Mouse (Mus musculus) CH12F3 (cell line): ENCODE measurements around the gene Gm45716.

Source experiments
- in situ Hi-C: fragments of 300-500 bp; cut with MboI; formaldehyde crosslinking; loops from 2 replicates; pipeline ENCODE4 v1.14.3; 2020; ENCODE audit warnings: low sequenced_read_pairs

The Gm45716 gene

DNA sequence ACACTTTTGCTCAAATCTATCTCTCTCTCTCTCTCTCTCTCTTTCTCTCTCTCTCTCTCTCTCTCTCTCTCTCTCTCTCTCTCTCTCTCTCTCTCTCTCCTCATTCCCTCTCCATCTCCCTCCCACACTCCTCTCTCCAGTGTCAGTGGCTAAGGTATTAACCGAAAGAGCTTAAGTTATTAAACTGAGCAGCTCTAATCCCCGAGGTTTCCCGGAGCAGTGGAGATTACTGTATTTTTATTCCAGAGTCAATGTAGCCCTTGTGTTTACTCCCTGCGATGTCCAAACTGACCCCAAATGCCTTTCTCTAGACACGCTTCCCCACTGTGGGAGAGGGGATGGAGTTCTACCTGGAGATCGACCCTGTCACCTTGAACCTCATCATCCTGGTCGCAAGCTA is at the start of gene Gm45716:
Gene Gm45716, plus strand, starts transcription at position 243 of the 400 bp plus-strand sequence.
- in situ Hi-C loops: loop anchor here (10.0 kb wide), 1 partner anchor 427 kb away; no protein-coding TSS in a partner anchor

DNA sequence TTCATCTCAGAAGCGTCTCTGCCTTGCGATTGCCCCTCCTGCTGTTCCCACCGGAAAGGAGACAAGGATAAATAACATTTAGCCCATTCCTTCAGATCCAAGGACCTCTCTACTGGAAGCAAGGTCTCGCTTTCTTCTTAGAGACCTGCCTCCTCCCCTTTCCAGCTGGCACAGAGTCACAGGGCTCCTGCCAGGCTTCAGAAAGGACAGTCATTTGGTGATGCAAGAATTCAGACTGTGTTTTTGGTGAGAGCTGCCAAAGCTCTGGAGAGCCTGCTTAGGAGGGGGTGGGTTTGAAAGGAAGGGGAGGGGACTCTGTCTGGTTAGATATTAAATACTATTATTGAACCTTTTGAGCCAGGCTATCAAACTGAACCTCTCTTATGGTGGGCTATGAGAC is 45.1 kb upstream of the Gm45716 start:
- in situ Hi-C loops: no loop called here

DNA sequence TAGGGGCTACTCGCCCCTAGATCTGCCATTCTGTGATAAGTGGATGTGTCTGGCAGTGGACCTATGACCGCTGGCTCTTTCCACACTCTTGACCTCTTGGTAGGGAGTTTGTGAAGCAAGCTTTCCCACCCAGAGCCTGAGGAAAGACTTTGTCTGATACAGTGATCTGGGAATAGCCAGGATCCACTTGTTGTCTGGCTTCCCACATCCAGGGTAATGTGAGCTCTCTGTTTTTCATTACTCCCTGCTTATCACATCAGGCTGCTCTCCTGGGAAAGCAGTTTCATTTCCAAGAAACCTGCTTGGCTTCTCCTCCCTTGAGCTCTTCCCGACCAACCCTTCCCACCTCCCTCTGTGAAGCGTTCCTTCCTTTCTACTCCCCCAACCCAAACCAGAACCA is 44.5 kb upstream of the Gm45716 start:
- in situ Hi-C loops: no loop called here

DNA sequence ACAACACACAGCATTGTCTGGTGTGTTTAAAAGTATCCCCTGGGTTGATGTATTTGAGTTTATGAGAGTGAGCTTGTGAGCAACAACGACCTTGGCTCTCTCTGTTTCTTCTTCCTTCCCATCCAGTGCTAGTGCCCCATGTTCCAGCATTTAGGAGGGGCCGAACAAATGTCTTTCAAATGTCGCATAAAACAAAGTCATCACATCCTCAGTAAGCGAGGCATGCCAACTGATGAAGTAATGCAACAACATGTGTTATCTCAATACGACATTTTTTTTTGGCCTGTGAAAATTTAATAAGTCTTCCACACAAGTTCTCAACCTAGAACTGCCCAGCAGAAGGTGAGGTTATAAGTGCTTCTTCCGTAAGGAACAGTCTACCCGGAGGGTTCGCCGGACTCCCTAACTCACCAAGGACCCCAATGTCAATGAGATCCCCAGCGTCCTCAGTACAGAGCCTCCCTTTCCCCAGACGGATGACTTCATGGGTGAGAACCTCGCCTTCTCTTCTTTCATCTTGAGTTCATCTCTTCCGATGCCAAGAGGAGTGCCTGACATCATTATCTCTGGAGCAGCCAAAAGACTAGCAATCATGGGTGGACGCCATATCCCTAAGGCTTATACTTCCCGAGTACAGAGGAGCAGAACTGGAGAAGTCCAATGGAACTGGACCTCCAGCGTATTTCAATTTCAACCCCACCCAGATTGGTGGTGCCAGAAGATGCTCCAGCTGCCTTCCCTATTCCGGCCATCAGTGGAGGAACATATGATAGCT is 41.2 kb upstream of the Gm45716 start:
- in situ Hi-C loops: no loop called here

DNA sequence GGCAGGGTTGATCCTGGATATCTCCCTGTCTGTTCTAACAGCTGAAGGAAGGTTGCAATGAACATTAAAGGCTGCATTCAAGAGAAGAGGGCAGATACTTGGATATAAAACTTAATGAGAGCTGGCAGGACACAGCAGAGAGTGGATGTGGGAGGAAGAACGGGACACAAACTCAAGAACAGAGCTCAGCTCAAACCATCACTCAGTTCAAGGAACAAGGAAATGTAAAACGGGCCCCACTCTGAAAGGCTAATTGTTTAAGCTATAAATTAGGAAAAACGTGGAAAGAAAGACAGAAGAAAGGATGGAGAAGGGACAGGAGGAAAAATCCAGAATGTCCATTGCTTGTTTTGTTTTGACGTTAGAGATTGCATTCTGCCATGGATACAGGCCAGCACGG is 32.4 kb upstream of the Gm45716 start:
- in situ Hi-C loops: no loop called here

DNA sequence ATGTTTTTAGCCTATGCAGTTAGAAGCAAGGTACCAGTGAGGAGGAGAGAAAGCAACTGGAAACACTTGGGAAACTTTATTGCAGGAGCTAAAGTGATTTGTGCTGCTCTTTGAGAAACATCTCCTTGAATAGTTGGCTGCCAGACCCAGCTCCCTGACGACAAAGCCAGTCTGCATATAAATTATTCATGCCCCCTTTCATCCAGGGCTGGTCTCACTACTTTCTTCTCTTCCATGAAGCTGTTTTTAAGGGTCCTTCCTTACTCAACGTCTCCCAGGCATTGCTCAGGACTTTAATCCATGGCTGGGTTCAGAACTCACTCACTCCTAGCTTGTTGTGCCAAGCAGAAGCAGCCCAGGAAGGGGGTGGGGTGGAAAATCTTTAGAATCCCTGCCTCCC is 32.0 kb upstream of the Gm45716 start:
- in situ Hi-C loops: no loop called here

DNA sequence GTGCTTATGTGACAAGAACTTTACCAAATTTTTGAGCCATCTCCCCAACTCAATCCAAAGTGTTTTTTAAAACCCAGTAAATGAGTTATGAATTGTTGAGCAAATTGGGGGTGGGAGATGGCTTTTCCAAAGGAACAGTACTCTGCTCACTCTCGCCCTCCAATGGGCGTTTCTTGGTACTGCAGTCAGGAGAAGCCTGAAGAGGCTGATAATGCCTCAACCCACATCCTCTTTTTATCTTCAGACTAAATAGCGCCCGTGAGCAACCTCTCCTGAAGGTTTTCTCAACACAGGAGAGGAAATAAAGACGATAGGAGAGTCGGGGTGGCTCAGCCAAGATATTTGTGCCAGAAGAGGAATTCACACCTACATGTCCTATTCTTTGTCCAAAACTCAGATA is 19.7 kb upstream of the Gm45716 start:
- in situ Hi-C loops: loop anchor here (10.0 kb wide), 1 partner anchor 173 kb away; no protein-coding TSS in a partner anchor

DNA sequence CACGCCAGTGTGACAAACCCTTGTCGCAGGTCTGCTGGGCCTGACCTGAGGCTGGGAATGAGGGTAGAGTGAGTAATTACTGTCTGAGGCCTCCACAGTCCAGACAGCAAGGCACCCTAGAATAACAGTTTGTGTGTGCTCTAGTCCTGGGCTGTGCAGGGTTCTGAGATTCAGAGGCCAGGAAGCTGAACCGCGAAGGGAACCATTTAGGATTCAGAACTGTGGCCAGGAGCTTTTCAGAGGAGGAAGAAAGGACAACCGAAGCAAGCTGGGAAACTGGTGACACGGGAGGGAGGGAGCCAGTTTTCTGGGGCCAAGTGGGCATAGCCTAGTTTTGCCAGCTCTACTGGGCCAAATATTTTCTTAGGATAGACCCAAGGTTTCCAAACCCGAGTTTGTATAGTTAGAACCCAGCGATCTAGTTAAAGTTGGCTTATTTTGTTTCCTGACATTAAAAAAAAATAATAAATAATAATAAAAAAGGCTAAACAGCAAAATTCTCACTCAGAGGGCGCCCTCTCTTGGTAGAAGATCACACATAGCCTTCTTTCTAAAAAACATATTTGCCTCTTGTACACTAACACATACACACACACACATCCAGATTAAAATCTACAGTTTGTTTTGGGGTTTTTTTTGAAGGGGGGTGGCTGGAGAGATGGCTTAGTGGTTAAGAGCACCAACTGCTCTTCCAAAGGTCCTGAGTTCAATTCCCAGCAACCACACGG is 19.0 kb upstream of the Gm45716 start:
- in situ Hi-C loops: loop anchor here (10.0 kb wide), 1 partner anchor 174 kb away; no protein-coding TSS in a partner anchor

DNA sequence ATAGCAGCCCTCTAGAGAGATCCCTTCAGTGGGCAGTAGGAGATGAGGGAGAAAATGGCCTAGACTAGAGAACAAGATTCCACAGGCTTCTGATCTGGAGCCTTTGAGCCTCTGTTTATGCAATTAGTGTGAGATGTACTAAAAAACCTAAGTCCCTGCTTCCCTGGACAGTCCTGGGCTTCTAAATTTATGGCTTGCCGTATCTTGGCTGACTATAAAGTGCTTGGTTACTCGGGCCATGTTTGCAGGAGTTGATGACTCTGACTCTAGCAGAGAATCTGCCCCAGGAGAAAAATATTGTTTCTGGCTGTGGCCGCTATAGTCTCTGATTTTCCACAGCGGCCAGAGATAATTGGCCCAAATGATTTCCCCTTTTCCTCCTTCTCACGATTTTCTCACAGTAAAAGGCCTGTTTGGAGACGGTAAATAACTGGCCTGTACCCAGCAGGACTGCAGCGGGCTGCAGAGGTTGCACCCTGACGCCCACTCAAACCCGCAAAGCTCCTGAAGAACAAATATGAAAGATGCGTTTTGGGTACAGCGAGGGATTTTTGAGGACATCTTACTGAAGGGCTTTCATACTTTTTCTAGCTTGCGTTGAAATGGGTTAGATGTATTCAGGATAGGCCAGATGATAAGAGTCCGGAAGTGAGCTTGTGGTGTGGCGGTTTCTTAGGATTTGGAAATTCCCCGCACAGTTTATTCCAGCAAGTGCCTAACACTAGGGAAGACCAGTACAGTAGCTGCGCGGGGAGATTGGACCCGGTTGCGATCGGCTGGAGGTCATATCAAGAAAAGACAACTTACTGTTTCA is 18.1 kb upstream of the Gm45716 start:
- in situ Hi-C loops: loop anchor here (10.0 kb wide), 1 partner anchor 175 kb away; no protein-coding TSS in a partner anchor

DNA sequence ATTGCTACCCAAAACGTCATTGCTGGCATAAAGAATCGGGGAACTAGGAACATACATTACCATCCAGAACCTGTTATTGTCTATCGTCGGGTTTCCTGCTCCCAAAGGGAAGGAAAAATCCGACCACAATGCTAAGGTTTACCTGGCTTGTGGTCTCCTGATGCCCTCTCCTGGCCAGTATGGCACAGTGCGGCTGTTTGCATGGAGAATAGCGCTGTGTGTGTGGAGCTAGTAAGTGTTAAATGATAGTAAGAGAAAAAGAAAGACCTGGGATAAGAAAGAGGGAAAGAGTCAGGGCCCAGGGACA is 17.5 kb upstream of the Gm45716 start:
- in situ Hi-C loops: no loop called here

DNA sequence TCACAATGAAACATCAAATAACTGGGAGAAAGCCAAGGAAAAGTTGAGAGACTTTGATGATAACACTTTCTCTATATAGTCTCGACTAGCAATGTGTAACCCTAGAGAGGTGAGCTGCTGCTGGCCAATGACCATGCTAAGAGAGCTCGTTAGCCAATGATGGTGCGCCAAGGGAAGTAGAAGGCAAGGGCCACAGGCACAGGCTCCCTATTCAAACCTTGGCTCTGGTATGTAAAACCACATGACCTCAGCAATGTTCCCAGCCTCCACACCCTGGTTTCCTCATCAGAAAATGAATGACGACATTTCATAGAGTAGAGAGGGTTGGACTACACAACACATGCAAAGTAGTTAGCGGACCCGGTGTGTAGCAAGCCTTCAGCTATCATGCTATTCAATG is 15.2 kb upstream of the Gm45716 start:
- in situ Hi-C loops: no loop called here

DNA sequence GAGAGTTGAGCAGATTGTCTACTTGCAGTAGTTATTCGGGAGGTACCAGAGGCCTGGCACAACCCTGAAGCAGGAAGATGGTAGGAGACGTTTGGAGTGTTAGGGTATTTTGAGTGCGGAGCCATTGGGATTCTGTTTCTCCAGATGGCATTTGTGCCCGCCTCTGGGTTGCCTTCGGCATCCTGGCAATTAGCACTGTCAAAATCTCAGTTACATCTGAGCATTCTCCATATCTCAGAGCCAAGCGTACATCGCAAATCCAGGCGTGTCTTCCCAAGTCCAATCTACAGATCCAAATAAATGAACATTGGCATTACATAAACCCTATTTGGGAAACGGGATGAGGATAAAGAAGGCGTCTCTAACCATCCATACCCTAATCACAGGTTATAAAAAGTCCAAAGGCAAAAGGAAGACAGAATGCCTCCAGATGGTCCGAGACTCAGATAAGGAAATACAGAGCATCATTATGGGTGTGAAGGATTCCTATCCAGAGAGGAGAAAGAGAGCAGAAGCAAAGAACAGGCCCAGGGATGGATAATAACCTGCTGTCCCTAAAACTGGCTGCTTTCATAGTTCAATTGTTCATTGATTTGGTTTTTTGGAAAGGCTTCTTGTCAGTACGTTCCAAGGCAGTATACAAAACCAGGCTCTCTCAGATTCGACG is 11.7 kb upstream of the Gm45716 start:
- in situ Hi-C loops: no loop called here

DNA sequence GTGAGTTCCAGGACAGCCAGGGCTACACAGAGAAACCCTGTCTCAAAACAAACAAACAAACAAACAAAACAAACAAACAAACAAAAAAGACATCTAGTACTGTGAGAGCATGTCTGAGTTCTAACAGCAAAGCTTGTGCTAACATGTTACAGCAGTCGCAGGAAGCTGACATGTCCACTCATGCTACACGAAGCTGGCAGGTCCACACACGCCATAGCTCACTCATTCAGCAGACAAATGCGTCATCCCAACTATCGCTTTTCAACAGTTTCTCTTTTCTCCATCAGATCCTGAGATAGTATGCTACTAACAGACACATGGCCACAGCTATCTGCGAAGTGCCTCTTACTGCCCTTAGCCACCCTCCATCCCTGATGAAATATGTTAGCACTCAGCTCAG is 10.1 kb upstream of the Gm45716 start:
- in situ Hi-C loops: no loop called here

DNA sequence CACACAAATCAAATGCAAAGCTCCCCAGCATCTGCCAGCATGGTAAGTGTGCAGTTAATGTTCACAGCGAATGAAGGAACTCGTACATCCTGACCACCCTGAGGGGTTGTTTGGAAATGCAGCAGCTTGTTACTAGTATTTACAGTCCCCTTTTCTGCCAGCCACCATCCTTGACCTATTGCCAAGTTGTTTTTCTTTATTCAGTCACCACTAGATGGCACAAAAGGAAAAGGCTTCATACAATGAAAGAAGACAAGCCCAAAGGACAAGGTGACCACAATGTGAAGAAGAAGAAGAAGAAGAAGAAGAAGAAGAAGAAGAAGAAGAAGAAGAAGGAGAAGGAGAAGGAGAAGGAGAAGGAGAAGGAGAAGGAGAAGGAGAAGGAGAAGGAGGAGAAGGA is 4.1 kb upstream of the Gm45716 start:
- in situ Hi-C loops: loop anchor here (10.0 kb wide), 1 partner anchor 431 kb away; no protein-coding TSS in a partner anchor

DNA sequence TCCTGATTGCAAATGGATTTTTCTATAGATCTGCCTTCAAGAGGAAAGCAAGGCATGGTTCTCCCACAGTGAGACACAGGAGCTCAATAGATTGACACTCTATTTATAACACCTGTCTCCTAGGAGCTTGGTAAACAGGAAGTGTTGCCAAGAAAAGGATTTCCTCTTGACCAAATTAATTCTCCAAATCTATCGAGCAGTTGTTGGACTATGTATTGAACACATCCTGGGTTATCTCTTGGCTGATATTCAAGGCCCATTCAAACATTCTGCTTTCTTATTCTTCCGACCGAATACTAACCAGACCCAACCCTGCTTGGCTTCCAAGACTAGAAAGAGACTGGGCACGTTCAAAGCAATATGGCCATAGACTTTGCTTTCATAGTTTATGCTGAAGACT is 2.7 kb upstream of the Gm45716 start:
- in situ Hi-C loops: loop anchor here (10.0 kb wide), 1 partner anchor 430 kb away; no protein-coding TSS in a partner anchor

DNA sequence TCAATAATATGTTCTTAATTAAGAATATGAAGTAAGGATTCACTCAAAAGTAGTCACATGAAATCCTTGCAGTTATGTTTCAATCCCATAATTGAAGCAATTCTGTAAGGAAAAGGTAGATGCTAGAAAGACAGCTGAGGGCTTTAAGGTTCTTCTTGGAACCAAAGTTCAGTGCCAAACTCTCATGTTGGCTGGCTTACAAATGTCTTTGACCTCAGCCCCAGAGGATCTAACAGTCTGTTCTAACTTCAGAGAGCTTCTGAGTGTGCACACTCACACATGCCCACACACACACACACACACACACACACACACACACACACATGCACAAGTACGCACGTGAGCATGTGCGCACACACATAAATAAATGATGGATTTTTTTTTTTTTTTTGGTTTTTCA is 2.7 kb downstream of the Gm45716 start:
- in situ Hi-C loops: loop anchor here (10.0 kb wide), 1 partner anchor 445 kb away; the partner anchor contains the start of genes Cox11 and Stxbp4

DNA sequence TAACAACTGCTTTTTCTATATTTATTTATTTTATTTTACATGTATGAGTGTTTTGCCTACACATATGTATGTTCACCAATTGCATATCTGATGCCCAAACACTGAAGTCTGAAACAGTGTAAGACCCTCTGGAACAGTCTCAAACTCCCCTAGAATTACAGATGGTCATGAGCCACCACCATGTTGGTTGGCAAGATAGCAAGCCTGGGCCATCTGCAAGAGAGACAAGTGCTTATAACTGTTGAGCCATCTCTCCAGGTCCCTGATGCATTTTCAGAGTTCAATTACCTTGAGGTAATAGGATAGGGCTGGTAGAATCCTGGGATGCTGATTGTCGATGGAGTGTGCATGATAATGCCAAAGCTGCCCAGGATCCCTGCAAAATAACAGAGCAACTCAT is 7.5 kb downstream of the Gm45716 start:
- in situ Hi-C loops: loop anchor here (10.0 kb wide), 1 partner anchor 440 kb away; the partner anchor contains the start of genes Cox11 and Stxbp4

DNA sequence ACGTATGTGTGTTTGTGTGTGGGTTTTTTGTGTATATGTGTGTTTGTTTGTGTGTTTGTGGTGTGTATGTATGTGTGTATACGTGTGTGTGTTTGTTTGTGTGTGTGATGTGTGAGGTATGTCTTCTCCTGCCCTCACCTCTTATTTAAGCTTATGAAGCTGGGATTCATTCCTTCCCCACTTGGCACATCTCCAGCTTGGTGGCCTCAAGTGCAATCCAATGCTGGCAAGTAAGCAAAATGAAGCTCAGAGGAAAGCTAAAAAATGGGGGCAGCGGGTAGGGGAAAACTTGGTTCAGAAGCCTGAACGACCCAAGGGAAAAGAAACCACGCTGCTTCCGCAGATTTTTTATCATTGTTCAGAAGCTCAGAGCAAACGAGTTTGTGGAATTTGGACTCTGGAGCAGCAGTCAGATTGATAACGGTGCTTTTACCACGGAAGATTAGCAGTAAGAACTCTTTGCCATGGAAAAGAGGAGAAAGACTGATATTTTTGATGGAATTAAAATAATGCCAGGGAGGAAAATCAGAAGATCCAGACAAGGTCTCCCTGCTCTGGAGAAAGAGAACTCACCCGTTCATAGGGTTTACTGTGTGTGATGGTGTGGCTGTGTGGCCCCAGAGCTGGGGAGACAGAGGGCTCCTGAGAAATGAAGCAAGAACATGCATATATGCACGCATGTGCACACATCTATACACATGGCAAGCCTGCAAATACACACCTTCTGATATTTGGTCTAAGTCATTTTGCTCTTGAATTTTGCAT is 8.5 kb downstream of the Gm45716 start:
- in situ Hi-C loops: loop anchor here (10.0 kb wide), 1 partner anchor 439 kb away; the partner anchor contains the start of genes Cox11 and Stxbp4

DNA sequence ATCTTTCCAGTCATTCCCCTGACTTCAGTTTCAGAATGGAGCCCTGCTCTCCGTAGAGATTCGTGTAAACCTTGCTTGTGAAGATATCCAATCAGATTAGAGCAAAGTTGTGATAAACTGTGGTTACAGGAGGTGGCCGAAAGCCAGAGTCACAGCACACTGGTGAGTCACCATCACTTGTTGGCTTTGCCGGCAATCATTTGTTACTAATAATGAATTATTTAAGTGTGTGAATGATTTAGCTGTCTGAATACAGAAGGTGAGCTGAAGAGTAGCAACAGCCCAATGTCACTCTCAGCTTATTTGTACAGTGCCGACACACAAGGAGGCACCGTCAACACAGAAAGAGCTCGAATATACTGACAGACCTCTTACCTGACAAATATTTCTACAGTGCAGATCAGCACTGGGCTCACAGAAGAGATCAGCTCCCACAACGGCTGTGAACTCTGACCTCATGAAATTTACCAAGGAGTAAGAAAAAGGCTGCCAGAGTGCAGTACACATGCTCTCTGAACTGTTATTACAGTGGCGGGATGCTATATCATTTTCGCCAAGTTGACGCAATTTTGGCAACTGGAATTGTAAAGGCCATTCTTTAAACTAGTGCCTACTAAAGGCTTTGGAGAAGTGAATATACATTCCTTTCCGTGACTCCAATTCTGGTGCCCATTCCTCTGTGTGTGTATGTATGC is 9.2 kb downstream of the Gm45716 start:
- in situ Hi-C loops: loop anchor here (10.0 kb wide), 1 partner anchor 438 kb away; the partner anchor contains the start of genes Cox11 and Stxbp4
